Mouse (Mus musculus) megakaryocyte, embryonic 14.5 days (primary cell): ENCODE data around the gene Serpinb9d. TPM values are rescaled to one million over a fixed set of nuclear protein-coding genes. Genes with fewer than 3 reads are reported as not detected.
"Not testable (repeated sequence)": the region's sequence is repeated elsewhere in the genome, so short reads cannot be mapped to it uniquely, and the experiment has no call there.

Source experiments
- H3K27me3 ChIP-seq: replicated peaks from 2 replicates; pipeline ENCODE3; 2012; ENCODE audit warnings: inconsistent platforms
- H3K36me3 ChIP-seq: replicated peaks from 2 replicates; pipeline ENCODE3; 2012; ENCODE audit warnings: low read length, inconsistent platforms, mixed read lengths
- H3K4me1 ChIP-seq: 2 replicates; pipeline ENCODE4 v1.6.1; 2012; ENCODE audit warnings: inconsistent platforms
- H3K4me3 ChIP-seq: replicated peaks from 2 replicates; pipeline ENCODE3; 2012; ENCODE audit warnings: moderate library complexity, mild to moderate bottlenecking, inconsistent platforms
- H3K9me3 ChIP-seq: 2 replicates; pipeline ENCODE4 v1.6.1; 2012; ENCODE audit warnings: inconsistent platforms
- FLI1 ChIP-seq: IDR thresholded peaks from 2 replicates; pipeline ENCODE4 v1.6.1; 2012; ENCODE audit warnings: low read length, inconsistent platforms, mixed read lengths
- GATA1 ChIP-seq: IDR thresholded peaks from 3 replicates; pipeline ENCODE4 v1.6.1; 2012; ENCODE audit warnings: mixed read lengths, low read length, inconsistent platforms, borderline replicate concordance
- polyA plus RNA-seq: library from polyadenylated mRNA; stranded (reverse); fragments of >175 nt; gene quantifications from 2 replicates; pipeline ENCODE4 v1.2.3, GENCODE M21; 2012; ENCODE audit warnings: low replicate concordance; ENCODE audit not compliant: insufficient read depth

Gene Serpinb9d
- not detected in 2 replicates for polyA plus RNA-seq

DNA sequence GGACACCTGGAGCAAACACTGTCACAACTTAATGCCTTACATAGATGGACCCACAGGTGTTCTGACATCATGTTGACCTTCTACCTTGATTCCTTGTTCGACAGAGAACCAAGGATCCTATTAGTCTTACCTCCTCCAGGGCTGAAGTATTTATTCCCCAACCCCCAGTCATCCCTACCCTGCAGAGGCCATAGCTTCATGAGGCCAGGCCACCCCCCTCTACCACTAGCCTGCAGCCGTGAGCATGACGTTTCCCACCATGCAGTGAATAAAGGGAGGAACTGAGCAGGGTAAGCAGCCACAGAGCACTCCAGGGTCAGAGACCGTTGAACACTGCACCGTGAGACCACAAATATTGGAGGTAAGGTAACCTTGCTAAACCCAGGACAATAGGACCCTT, at the start of gene Serpinb9d:
Gene Serpinb9d (plus strand): TSS at position 301 of the 400 bp plus-strand sequence.
- Histone ChIP-seq H3K27me3 (peaks cover 1% of the 10 kb centered on the region), H3K36me3 (no peaks in the 10 kb centered on the region), H3K9me3 (no peaks in the 10 kb centered on the region; the same call in 1 of the 2 replicates), H3K4me3 (no peak within 1 kb of the TSS), H3K4me1 (no peaks in the 10 kb centered on the region)
- no peak for TF ChIP-seq GATA1
- TF ChIP-seq FLI1: no peak

DNA sequence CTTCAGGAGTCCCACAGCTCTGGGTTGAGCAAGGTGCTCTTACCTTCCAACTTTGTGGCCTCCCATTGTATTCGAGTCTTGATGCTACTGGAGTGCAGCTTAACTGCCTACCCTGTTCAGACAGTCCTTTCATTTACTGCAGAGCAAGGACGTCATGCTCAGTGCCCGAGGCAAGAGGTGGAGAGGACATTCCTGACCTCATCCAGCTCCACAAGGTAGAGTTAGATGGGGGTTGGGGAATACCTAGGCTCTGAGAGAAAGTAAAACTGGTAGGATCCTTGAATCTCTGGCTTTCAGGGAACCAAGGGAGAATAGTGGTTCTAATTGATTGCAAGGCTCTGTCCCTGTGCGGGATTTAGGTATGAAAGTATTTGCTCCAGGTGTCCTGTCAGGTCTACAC, 33.1 kb upstream of the Serpinb9d start, which contains the start of gene Serpinb9c:
Gene Serpinb9c (minus strand): TSS at position 101 of the 400 bp plus-strand sequence.
- no peaks in the 10 kb centered on the region for H3K36me3 ChIP-seq
- H3K4me1 ChIP-seq: no peaks in the 10 kb centered on the region
- H3K4me3 ChIP-seq: no peak within 1 kb of the TSS
- TF ChIP-seq GATA1: no peak
- no peak for TF ChIP-seq FLI1
- H3K27me3 ChIP-seq: peaks cover 3% of the 10 kb centered on the region
- no peaks in the 10 kb centered on the region for H3K9me3 ChIP-seq

DNA sequence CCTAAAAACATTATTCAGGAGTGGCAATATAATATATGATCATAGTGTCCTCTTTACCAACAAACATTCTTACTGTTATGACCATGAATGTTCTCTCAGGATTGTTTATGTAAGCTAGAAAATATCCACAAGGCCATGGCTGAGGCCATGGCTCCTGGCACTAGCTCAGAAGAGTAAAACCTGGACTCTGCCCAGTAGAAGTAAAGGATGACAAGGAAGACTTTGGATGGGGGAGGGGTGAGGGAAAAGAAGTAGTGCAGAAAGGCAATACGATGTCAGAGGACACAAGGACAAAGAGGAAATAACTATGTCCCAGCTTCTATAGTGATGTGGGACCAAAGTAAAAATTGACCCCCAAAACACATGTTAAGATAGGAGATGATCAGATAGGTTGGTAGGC, 2.3 kb upstream of the Serpinb9d start:
- not testable (repeated sequence) for H3K27me3 ChIP-seq, H3K9me3 ChIP-seq, H3K4me3 ChIP-seq, H3K36me3 ChIP-seq, H3K4me1 ChIP-seq

GRCm38 (mm10) chr13:33199740-33200139, 7.0 kb downstream of the Serpinb9d start:
- Histone ChIP-seq H3K27me3 (no peaks in the 10 kb centered on the region), H3K4me3 (no peak overlapping the region), H3K36me3 (no peaks in the 10 kb centered on the region), H3K9me3 (no peaks in the 10 kb centered on the region), H3K4me1 (no peaks in the 10 kb centered on the region)
- no peak for TF ChIP-seq GATA1
- TF ChIP-seq FLI1: no peak

- H3K4me3 ChIP-seq, H3K36me3 ChIP-seq, H3K9me3 ChIP-seq, H3K4me1 ChIP-seq, H3K27me3 ChIP-seq: not testable (repeated sequence)
Measured at GRCm38 (mm10) chr13:33249312-33249711, 56.6 kb downstream of the Serpinb9d start, which contains the start of gene Serpinb9e. Serpinb9e (plus strand) TSS chr13:33249612.

Other genes starting within 250 kb of the Serpinb9d start
- 0.19 TPM in 1 of 2 replicates, not detected in the other for gene Serpinb6b, start 227.8 kb upstream of the Serpinb9d start, polyA plus RNA-seq
- 0.55 TPM in 1 of 2 replicates, not detected in the other for gene Serpinb9, start 189.7 kb upstream of the Serpinb9d start, polyA plus RNA-seq
- gene Serpinb9b, start 165.5 kb upstream of the Serpinb9d start, polyA plus RNA-seq: 0.12 TPM in 1 of 2 replicates, not detected in the other
- not detected in 2 replicates for gene Serpinb1b, start 114.4 kb upstream of the Serpinb9d start, polyA plus RNA-seq
- gene Serpinb9c, start 33.2 kb upstream of the Serpinb9d start, polyA plus RNA-seq: not detected in 2 replicates
- gene Serpinb9e, start 56.7 kb downstream of the Serpinb9d start, polyA plus RNA-seq: not detected in 2 replicates
- gene Serpinb9f, start 131.1 kb downstream of the Serpinb9d start, polyA plus RNA-seq: not detected in 2 replicates
- not detected in 2 replicates for gene Gm11397, start 202.8 kb downstream of the Serpinb9d start, polyA plus RNA-seq